Mouse (Mus musculus) common myeloid progenitor, adult 5-6 weeks (primary cell): ENCODE measurements at regions not wholly inside any gene's neighbourhood (a gene's known extent, or its start where the extent isn't known, plus 50 kb on each side); places are given as distances from the start of the nearest gene placed in this dataset.

Experiments
- ATAC-seq: replicated peaks from 2 replicates; pipeline ENCODE4 v1.8.0; 2016; ENCODE audit warnings: low read depth, mild to moderate bottlenecking, moderate TSS enrichment, inconsistent platforms; ENCODE audit not compliant: poor library complexity, severe bottlenecking

GRCm38 (mm10) chr9:42196552-42196951 lies 67.5 kb downstream of the Sc5d start:
- no peak for ATAC-seq

GRCm38 (mm10) chr9:42196110-42196509 lies 67.9 kb downstream of the Sc5d start:
- ATAC-seq = no peak

- no peak for ATAC-seq
These were observed 68.4 kb downstream of the Sc5d start for GRCm38 (mm10) chr9:42195651-42196050.

GRCm38 (mm10) chr9:42194939-42195338 lies 69.1 kb downstream of the Sc5d start:
- ATAC-seq = no peak

DNA sequence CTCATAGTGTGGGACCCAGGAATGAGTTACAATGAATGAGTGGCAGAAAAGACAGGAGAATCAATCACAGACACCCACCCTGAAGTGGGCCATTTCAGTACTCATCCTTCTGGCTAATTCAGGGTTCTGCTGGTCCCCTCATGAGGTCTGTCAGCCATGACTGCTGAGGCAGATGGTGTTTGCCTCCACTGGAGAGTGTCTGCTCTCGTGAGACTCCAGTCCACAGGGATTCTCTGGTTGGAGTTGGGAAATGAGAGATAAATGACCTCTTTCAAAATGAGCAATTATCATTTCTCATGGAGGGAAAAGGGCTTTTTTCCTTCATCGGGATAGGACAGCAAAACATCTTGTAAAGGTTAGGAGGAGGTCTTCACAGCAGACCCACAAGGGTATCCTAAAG lies 69.9 kb downstream of the Sc5d start:
- no peak for ATAC-seq

- ATAC-seq = no peak
These were observed 69.1 kb upstream of the Sorl1 start for GRCm38 (mm10) chr9:42192967-42193733.

- ATAC-seq = no peak
These were observed 63.5 kb upstream of the Sorl1 start for GRCm38 (mm10) chr9:42187371-42188228.

GRCm38 (mm10) chr9:42184104-42184635 lies 60.1 kb upstream of the Sorl1 start:
- no peak for ATAC-seq

GRCm38 (mm10) chr9:42183448-42183847 lies 59.4 kb upstream of the Sorl1 start:
- no peak for ATAC-seq

DNA sequence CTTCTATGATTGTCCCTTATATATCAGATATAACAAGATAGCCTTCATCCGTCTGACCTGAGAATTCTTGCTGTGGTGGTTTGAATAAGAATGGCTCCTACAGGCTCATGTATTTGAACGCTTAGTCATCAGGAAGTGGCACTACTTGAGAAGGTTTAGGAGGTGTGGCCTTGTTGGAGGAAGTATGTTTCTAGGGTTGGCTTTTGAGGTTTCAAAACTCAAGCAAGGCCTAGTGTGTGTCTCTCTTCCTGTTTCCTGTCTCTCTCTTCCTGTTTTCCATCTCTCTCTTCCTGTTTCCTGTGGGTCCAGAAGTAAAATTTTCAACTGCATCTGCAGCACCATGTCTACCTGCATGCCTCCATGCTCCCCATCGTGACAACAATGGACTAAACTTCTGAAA lies 58.3 kb upstream of the Sorl1 start:
- no peak for ATAC-seq

DNA sequence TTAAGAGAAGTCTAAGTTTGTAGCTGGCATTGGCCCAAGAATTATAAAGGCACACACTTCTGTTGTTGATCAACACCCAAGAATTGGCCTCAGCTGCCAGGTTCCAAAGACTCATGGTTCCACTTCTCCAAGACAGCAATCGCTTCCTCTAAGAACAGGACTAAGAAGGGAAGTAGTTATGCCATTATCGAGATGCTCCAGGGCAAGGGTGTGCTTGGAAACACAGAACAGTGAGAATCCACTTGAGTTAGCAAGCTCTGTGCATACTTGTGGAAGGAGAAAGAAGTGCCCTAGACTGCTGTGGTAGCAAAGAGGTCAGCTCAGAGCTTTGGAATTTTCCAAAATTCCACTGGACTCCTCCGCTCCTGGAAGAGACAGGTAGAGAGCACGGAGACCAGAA lies 56.1 kb upstream of the Sorl1 start:
- ATAC-seq = 0 out of 2 replicates have a peak, but pooled peaks have one; percentile 42

DNA sequence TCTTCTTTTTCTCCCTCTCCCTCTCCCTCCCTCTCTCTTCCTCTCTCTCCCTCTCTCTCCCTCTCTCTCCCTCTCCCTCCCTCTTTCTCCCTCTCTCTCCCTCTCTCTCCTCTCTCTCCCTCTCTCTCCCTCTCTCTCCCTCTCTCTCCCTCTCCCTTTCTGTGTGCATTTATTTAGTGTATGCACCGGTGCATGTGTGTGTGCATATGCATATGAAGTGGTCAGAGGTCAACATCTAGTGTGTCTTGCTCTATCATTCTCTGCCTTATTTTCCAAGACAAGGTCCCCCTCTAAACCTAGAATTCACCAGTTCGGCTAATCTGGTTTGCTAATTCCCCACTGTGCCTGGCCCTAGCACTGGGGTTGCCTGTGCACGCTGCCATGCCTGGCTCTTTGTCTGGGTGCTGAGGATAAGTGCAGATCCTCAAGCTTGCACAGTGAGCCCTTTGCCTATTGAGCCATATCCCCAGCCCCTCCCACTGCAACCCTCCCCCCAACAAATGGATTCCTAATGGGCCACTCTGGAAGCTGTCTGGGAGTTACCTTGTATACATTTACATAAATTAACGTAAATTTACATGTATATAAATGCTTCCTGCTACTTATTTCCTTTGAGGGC lies 54.8 kb upstream of the Sorl1 start:
- no peak for ATAC-seq

- no peak for ATAC-seq
These were observed 50.4 kb upstream of the Sorl1 start for GRCm38 (mm10) chr9:42174349-42174955.
